Mouse (Mus musculus) forebrain, embryonic 12.5 days (tissue): Measurements from ENCODE around the gene Smim11. TPM values are rescaled to one million over a fixed set of nuclear protein-coding genes. Genes with fewer than 3 reads are reported as not detected.

Source experiments
- ATAC-seq: fragments of 200-750 bp; cut with Nextera tagmentation; 2 replicates; pipeline ENCODE4 v1.8.0; 2017; ENCODE audit warnings: moderate TSS enrichment; ENCODE audit not compliant: low FRiP score
- H3K27ac ChIP-seq: fragments of 300-500 bp; sonication (generic); 2 replicates; pipeline ENCODE4 v1.5.1; 2016; ENCODE audit warnings: mild to moderate bottlenecking
- H3K27me3 ChIP-seq: fragments of 300-500 bp; sonication (generic); 2 replicates; pipeline ENCODE4 v1.6.1; 2016; ENCODE audit warnings: mild to moderate bottlenecking
- H3K36me3 ChIP-seq: fragments of 300-500 bp; sonication (generic); replicated peaks from 2 replicates; pipeline ENCODE4 v1.6.1; 2016; ENCODE audit warnings: mild to moderate bottlenecking
- H3K4me1 ChIP-seq: fragments of 300-500 bp; sonication (generic); 2 replicates; pipeline ENCODE4 v1.6.1; 2016
- H3K4me2 ChIP-seq: fragments of 300-500 bp; sonication (generic); 2 replicates; pipeline ENCODE4 v1.6.1; 2016; ENCODE audit warnings: mild to moderate bottlenecking, moderate library complexity
- H3K4me3 ChIP-seq: fragments of 300-500 bp; sonication (generic); replicated peaks from 2 replicates; pipeline ENCODE4 v1.5.1; 2016; ENCODE audit warnings: mild to moderate bottlenecking
- H3K9ac ChIP-seq: fragments of 300-500 bp; sonication (generic); 2 replicates; pipeline ENCODE4 v1.6.1; 2016; ENCODE audit warnings: mild to moderate bottlenecking
- H3K9me3 ChIP-seq: fragments of 300-500 bp; sonication (generic); 2 replicates; pipeline ENCODE4 v1.6.1; 2016
- WGBS: fragments of 180-500 bp; shearing (Covaris S2); methylation state at CpG from one replicate; pipeline ENCODE4 v1.1.7; 2016; 5-methylcytosine and 5-hydroxymethylcytosine counted together
- polyA plus RNA-seq: library from polyadenylated mRNA; unstranded; fragments of >200 nt; fragmentation: Nextera tagmentation; extraction: Ambion mirVana; gene quantifications from 2 replicates; pipeline ENCODE4 v1.2.1, GENCODE M21; 2016

The Smim11 gene
- polyA plus RNA-seq, 1 experiment from 2014 or later: 131 TPM

DNA sequence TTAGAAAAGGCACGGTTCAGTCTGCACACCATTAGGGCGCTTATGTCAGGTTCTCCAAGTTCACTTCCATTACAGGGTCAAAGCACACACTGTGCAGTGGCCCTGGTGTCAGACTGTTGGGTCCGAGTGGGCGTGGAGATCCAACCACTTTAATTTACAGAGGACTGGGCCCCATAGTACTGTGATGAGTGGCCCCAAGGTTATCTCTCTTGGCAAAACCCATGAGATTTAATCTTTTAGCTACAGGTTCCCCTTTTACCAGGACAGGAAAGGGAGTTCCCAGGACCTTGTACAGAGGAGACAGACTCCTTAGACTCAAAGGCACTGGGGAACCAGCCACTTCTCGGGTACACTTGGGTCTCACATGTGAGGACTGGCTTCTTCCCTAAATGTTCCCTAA is 54.3 kb downstream of the Smim11 start:
- Histone ChIP-seq H3K4me2 (no peak overlapping the region), H3K4me3 (no peak overlapping the region), H3K36me3 (no peaks in the 10 kb centered on the region), H3K27ac (no peak overlapping the region), H3K9me3 (no peaks in the 10 kb centered on the region), H3K9ac (no peak overlapping the region), H3K27me3 (peaks cover 12% of the 10 kb centered on the region; the same call in 1 of the 2 replicates), H3K4me1 (peaks cover 12% of the 10 kb centered on the region)
- ATAC-seq: no peak
- 87% methylated on average over 5 of the region's 5 CpGs for WGBS

DNA sequence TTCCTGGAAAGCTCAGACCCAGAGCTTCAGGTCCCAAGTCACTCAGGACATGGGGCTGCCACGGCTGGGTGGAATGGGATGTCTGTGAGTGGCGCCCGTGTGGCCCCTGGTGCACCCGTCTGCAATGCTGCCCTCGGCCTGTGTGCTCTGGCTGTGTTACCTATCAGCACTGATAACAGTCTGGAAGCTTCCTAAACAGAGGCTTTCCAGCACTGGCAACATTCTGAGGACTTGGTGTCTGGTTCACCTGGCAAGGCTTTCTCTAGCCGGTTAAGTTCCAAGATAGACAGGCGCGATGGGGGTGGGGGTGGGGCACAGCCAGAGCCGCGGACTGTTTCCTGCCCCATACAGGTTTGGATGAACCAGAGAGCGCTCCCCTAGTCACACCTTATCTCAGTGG is 54.9 kb downstream of the Smim11 start:
- WGBS: 77% methylated on average over 11 of the region's 11 CpGs
- no peak overlapping the region for H3K27ac ChIP-seq
- no peak overlapping the region for H3K4me2 ChIP-seq
- no peaks in the 10 kb centered on the region for H3K36me3 ChIP-seq
- no peak overlapping the region for H3K4me3 ChIP-seq
- no peak for ATAC-seq
- no peaks in the 10 kb centered on the region for H3K9me3 ChIP-seq
- no peak overlapping the region for H3K9ac ChIP-seq
- H3K27me3 ChIP-seq: peaks cover 12% of the 10 kb centered on the region; the same call in 1 of the 2 replicates
- peaks cover 12% of the 10 kb centered on the region for H3K4me1 ChIP-seq

DNA sequence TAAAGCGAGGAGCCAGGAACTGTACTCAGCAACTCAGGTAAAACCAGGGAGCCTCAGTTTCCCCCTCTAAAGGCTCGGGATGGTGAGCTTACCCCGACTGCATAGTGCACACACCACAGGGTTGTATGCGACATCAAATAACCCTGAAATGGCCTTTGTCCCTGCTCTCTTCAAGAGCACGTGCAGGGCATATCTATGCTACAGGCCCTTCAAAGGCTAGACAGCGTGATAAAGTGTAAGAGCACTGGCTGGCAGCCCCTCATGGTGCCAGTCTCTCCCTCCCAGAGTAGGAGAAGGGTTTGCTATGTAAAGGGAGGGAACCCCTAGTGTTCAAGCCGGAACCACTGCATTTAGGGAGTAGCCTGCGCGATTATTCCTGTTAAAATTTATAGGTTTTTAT is 55.9 kb downstream of the Smim11 start:
- Histone ChIP-seq H3K4me1 (peaks cover 12% of the 10 kb centered on the region), H3K27me3 (peaks cover 12% of the 10 kb centered on the region; the same call in 1 of the 2 replicates), H3K27ac (no peak overlapping the region), H3K9me3 (no peaks in the 10 kb centered on the region), H3K4me3 (no peak overlapping the region), H3K36me3 (no peaks in the 10 kb centered on the region), H3K9ac (no peak overlapping the region), H3K4me2 (no peak overlapping the region)
- 74% methylated on average over 9 of the region's 9 CpGs for WGBS
- no peak for ATAC-seq

DNA sequence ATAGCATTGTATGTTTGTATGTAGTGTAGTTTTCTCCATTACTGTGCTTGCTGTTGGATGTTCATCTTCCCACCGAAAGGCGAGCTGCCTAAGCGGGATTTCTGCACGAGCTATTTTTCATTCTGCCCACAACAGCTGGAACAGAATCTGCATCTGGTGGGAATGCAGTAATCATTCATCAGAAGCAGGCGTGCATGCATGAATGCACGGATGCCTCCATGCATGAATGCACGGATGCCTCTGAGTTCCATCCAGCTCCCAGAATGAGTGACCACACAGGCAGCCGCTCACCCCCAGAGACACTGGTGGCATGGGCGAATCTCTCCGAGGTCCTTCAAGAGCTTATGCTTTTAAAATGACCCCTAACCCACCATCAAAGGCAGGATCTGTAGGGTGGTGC is 56.5 kb downstream of the Smim11 start:
- Histone ChIP-seq H3K4me3 (no peak overlapping the region), H3K4me2 (no peak overlapping the region), H3K9ac (no peak overlapping the region), H3K9me3 (no peaks in the 10 kb centered on the region), H3K27me3 (peaks cover 12% of the 10 kb centered on the region; the same call in 1 of the 2 replicates), H3K27ac (no peak overlapping the region), H3K4me1 (peaks cover 12% of the 10 kb centered on the region), H3K36me3 (no peaks in the 10 kb centered on the region)
- ATAC-seq: no peak
- 29% methylated on average over 10 of the region's 10 CpGs for WGBS

DNA sequence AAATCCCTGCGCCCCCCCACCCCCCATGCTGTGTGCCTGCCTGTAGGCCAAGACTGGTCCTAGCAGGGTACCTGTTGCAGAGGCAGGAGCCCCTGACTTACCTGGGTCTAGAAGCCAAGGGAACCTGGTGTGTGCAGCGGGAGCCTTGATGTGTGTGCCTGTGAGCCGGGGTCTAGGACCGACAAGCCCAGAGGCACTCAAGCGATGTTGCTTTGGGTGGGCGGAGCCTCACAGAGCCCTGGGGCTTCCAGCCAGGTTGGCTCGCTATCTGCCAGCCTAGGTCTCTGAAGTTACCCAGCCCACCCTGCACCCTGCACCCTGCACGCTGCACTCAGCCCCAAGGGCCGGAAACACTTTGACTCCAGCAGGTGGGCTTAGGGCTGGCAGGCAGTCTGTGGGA is 57.6 kb downstream of the Smim11 start:
- Histone ChIP-seq H3K27ac (no peak overlapping the region), H3K36me3 (no peaks in the 10 kb centered on the region), H3K4me2 (no peak overlapping the region), H3K4me1 (peaks cover 12% of the 10 kb centered on the region), H3K9ac (no peak overlapping the region), H3K4me3 (no peak overlapping the region), H3K9me3 (no peaks in the 10 kb centered on the region), H3K27me3 (peaks cover 15% of the 10 kb centered on the region; the same call in 1 of the 2 replicates)
- peak; percentile 57 for ATAC-seq
- WGBS: 23% methylated on average over 9 of the region's 9 CpGs

DNA sequence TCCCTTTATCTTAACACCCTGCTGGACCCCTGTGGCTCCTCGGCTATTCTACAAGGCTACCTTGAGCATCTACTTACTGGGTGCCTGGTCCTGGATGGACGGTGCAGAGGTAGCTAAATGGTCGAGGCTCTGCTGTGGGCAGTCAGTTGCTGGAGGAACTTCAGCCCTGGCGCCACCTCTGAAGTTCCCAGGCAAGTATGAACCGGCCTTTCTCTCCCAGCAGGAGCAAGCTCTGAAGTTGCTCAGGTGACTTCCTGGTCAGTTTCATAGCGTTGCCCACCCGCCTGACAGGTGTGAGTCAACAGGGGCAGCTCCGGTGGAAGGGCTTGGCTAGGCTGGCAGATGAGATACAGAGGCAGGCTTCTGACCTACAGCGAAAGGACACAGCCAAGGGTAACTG is 58.1 kb downstream of the Smim11 start, which contains the start of gene Kcne1:
Kcne1 (minus strand) TSS at position 240 of the 400 bp plus-strand sequence.
- Histone ChIP-seq H3K36me3 (no peaks in the 10 kb centered on the region), H3K27ac (no peak within 1 kb of the TSS), H3K4me1 (peaks cover 12% of the 10 kb centered on the region), H3K9ac (no peak within 1 kb of the TSS), H3K27me3 (peaks cover 15% of the 10 kb centered on the region; the same call in 1 of the 2 replicates), H3K4me3 (no peak within 1 kb of the TSS), H3K4me2 (no peak within 1 kb of the TSS), H3K9me3 (no peaks in the 10 kb centered on the region)
- WGBS: 63% methylated on average over 9 of the region's 9 CpGs
- ATAC-seq: no peak

DNA sequence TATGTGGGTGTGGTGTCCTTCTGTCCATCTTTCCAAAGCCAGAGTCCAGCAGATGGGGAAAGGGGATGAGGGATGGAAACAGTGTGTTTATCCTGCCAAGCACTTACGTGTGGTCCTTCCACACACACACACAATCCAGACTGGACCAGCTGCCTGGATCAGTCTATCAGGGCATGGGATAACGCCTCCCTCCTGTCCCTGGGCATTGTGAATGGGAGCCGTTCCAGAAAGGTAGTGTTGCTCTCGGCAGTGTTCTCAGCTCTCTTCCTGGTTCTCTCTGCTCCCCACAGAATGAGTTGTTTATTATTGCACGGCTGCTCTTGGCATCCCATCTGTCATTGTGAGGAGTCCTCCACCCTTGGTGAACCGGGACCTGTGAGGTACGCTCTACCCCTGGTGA is 59.6 kb downstream of the Smim11 start:
- ATAC-seq: no peak
- Histone ChIP-seq H3K9ac (no peak overlapping the region), H3K9me3 (no peaks in the 10 kb centered on the region), H3K4me1 (peaks cover 14% of the 10 kb centered on the region), H3K27me3 (peaks cover 15% of the 10 kb centered on the region; the same call in 1 of the 2 replicates), H3K36me3 (no peaks in the 10 kb centered on the region), H3K4me2 (no peak overlapping the region), H3K4me3 (no peak overlapping the region), H3K27ac (no peak overlapping the region)
- WGBS: 81% methylated on average over 7 of the region's 7 CpGs

Other genes with a start within 250 kb of the Smim11 start
- gene Mrps6, start 243.0 kb upstream of the Smim11 start, polyA plus RNA-seq: 124 and 133 TPM in 2 replicates
- gene Gm49711, start 243.0 kb upstream of the Smim11 start, polyA plus RNA-seq: 0.29 TPM in 1 of 2 replicates, not detected in the other
- 14.0 TPM in 2 replicates for gene Slc5a3, start 243.0 kb upstream of the Smim11 start, polyA plus RNA-seq
- gene Kcne2, start 8.9 kb upstream of the Smim11 start, polyA plus RNA-seq: 2.2 and 4.3 TPM in 2 replicates
- gene Fam243, start 20.2 kb downstream of the Smim11 start, polyA plus RNA-seq: not detected in 2 replicates
- 0.26 TPM in 1 of 2 replicates, not detected in the other for gene Kcne1, start 58.2 kb downstream of the Smim11 start, polyA plus RNA-seq
- gene Rcan1, start 169.6 kb downstream of the Smim11 start, polyA plus RNA-seq: 40.9 and 43.1 TPM in 2 replicates
- 5.1 and 8.0 TPM in 2 replicates for gene Clic6, start 184.4 kb downstream of the Smim11 start, polyA plus RNA-seq